Mouse (Mus musculus) kidney, postnatal 0 days (tissue): Measurements from ENCODE around the gene Cd1d1. TPM values are rescaled to one million over a fixed set of nuclear protein-coding genes. Genes with fewer than 3 reads are reported as not detected.

ENCODE experiments used
- ATAC-seq: fragments of 200-750 bp; cut with Nextera tagmentation; replicated peaks from 2 replicates; pipeline ENCODE4 v1.8.0; 2017; ENCODE audit warnings: low read depth, moderate number of reproducible peaks, moderate TSS enrichment, moderate library complexity; ENCODE audit not compliant: low FRiP score
- DNase-seq: peaks from one replicate; pipeline ENCODE4 v3.0.0-alpha.2; 2016; ENCODE audit warnings: low spot score
- H3K27ac ChIP-seq: fragments of 300-500 bp; sonication (generic); 2 replicates; pipeline ENCODE4 v1.5.1; 2014; ENCODE audit warnings: mild to moderate bottlenecking
- H3K27me3 ChIP-seq: fragments of 300-500 bp; sonication (generic); 2 replicates; pipeline ENCODE4 v1.6.1; 2014; ENCODE audit warnings: low read length, mixed read lengths; ENCODE audit not compliant: insufficient read depth
- H3K36me3 ChIP-seq: fragments of 300-500 bp; sonication (generic); 2 replicates; pipeline ENCODE4 v1.6.1; 2014; ENCODE audit warnings: low read length, mixed read lengths; ENCODE audit not compliant: insufficient read depth
- H3K4me1 ChIP-seq: fragments of 300-500 bp; sonication (generic); replicated peaks from 2 replicates; pipeline ENCODE4 v1.6.1; 2014; ENCODE audit warnings: antibody characterized with exemption, low read length, mixed read lengths; ENCODE audit not compliant: insufficient read depth
- H3K4me2 ChIP-seq: fragments of 300-500 bp; sonication (generic); 2 replicates; pipeline ENCODE4 v1.6.1; 2014; ENCODE audit warnings: mild to moderate bottlenecking, low read length, moderate library complexity, mixed read lengths
- H3K4me3 ChIP-seq: fragments of 300-500 bp; sonication (generic); replicated peaks from 2 replicates; pipeline ENCODE4 v1.5.1; 2014; ENCODE audit warnings: low read depth, low read length
- H3K9ac ChIP-seq: fragments of 300-500 bp; sonication (generic); 2 replicates; pipeline ENCODE4 v1.6.1; 2014; ENCODE audit warnings: low read depth, low read length
- H3K9me3 ChIP-seq: fragments of 300-500 bp; sonication (generic); replicated peaks from 2 replicates; pipeline ENCODE4 v1.6.1; 2016; ENCODE audit warnings: low read length, inconsistent platforms, mixed read lengths
- CTCF ChIP-seq: IDR thresholded peaks from 2 replicates; pipeline ENCODE4 v1.5.1; 2016; ENCODE audit warnings: antibody characterized with exemption, low read depth, mild to moderate bottlenecking, moderate library complexity
- WGBS: fragments of 180-500 bp; shearing (Covaris S2); extraction: QIAGEN DNeasy Blood & Tissue Kit; methylation state at CpG from one replicate; pipeline ENCODE4 v1.1.7; 2014; 5-methylcytosine and 5-hydroxymethylcytosine counted together
- polyA plus RNA-seq: library from polyadenylated mRNA; unstranded; fragments of >200 nt; fragmentation: Nextera tagmentation; extraction: Ambion mirVana; gene quantifications from 2 replicates; pipeline ENCODE4 v1.2.1, GENCODE M21; 2015

Cd1d1 gene
- polyA plus RNA-seq, result 15.0 and 16.3 TPM in 2 replicates

- no peak for ATAC-seq
- TF ChIP-seq CTCF, result no peak
- WGBS, result 24% methylated on average over 8 of the region's 8 CpGs
Observed at GRCm38 (mm10) chr3:86999415-86999740, at the start of gene Cd1d1. TSS of gene Cd1d1 (minus strand) at chr3:86999441.

GRCm38 (mm10) chr3:87047801-87048200 lies 48.6 kb upstream of the Cd1d1 start:
- no peaks in the 10 kb centered on the region for H3K4me1 ChIP-seq
- 90% methylated on average over 5 of the region's 5 CpGs for whole genome bisulfite sequencing
- no peaks in the 10 kb centered on the region for H3K27me3 ChIP-seq
- no peak overlapping the region for H3K4me2 ChIP-seq
- H3K9me3 ChIP-seq, result no peaks in the 10 kb centered on the region
- TF ChIP-seq CTCF, result no peak
- no peak overlapping the region for H3K4me3 ChIP-seq
- H3K36me3 ChIP-seq, result no peaks in the 10 kb centered on the region
- ATAC-seq (no peak), DNase-seq (no peak)
- no peak overlapping the region for H3K27ac ChIP-seq
- no peak overlapping the region for H3K9ac ChIP-seq

More at GRCm38 (mm10) chr3:86999415-86999740, at the start of gene Cd1d1:
- peak within 1 kb of the TSS; percentile 72 for H3K4me2 ChIP-seq
- H3K9ac ChIP-seq, result peak within 1 kb of the TSS; percentile 70
- H3K4me1 ChIP-seq, result no peaks in the 10 kb centered on the region
- no peaks in the 10 kb centered on the region for H3K27me3 ChIP-seq
- peak within 1 kb of the TSS; percentile 88 for H3K27ac ChIP-seq
- H3K9me3 ChIP-seq, result no peaks in the 10 kb centered on the region
- peak; percentile 6 for DNase-seq
- H3K4me3 ChIP-seq, result peak within 1 kb of the TSS; percentile 60
- no peaks in the 10 kb centered on the region for H3K36me3 ChIP-seq

- no peaks in the 10 kb centered on the region for H3K36me3 ChIP-seq
- no peak for TF ChIP-seq CTCF
- ATAC-seq, result no peak
- no peaks in the 10 kb centered on the region for H3K27me3 ChIP-seq
- H3K4me1 ChIP-seq, result no peaks in the 10 kb centered on the region
- no peaks in the 10 kb centered on the region for H3K9me3 ChIP-seq
- no peak overlapping the region for H3K4me2 ChIP-seq
- H3K27ac ChIP-seq, result no peak overlapping the region
- H3K9ac ChIP-seq, result no peak overlapping the region
- H3K4me3 ChIP-seq, result no peak overlapping the region
- no peak for DNase-seq
- 86% methylated on average over 2 of the region's 2 CpGs for WGBS
Observed at GRCm38 (mm10) chr3:87041733-87042132, 42.5 kb upstream of the Cd1d1 start.

- no peak for DNase-seq
- no peak overlapping the region for H3K4me3 ChIP-seq
- no peaks in the 10 kb centered on the region for H3K36me3 ChIP-seq
- no peak overlapping the region for H3K9ac ChIP-seq
- 86% methylated on average over 6 of the region's 6 CpGs for WGBS
- H3K9me3 ChIP-seq, result no peaks in the 10 kb centered on the region
- H3K4me2 ChIP-seq, result no peak overlapping the region
- TF ChIP-seq CTCF, result no peak
- H3K27me3 ChIP-seq, result no peaks in the 10 kb centered on the region
- H3K4me1 ChIP-seq, result no peaks in the 10 kb centered on the region
- H3K27ac ChIP-seq, result no peak overlapping the region
- ATAC-seq, result no peak
Observed at GRCm38 (mm10) chr3:87038500-87038899, 39.3 kb upstream of the Cd1d1 start.

- no peak overlapping the region for H3K27ac ChIP-seq
- no peak overlapping the region for H3K4me2 ChIP-seq
- no peaks in the 10 kb centered on the region for H3K9me3 ChIP-seq
- DNase-seq, result no peak
- 94% methylated on average over 3 of the region's 4 CpGs for WGBS
- H3K4me1 ChIP-seq, result no peaks in the 10 kb centered on the region
- no peak overlapping the region for H3K4me3 ChIP-seq
- H3K27me3 ChIP-seq, result no peaks in the 10 kb centered on the region
- TF ChIP-seq CTCF, result no peak
- no peak overlapping the region for H3K9ac ChIP-seq
- ATAC-seq, result no peak
- H3K36me3 ChIP-seq, result no peaks in the 10 kb centered on the region
Observed at GRCm38 (mm10) chr3:87034061-87034460, 34.8 kb upstream of the Cd1d1 start.

GRCm38 (mm10) chr3:87033357-87033756 lies 34.1 kb upstream of the Cd1d1 start:
- Histone ChIP-seq H3K4me3 (no peak overlapping the region), H3K4me2 (no peak overlapping the region), H3K9me3 (no peaks in the 10 kb centered on the region), H3K27ac (no peak overlapping the region), H3K4me1 (no peaks in the 10 kb centered on the region), H3K27me3 (no peaks in the 10 kb centered on the region), H3K9ac (no peak overlapping the region), H3K36me3 (no peaks in the 10 kb centered on the region)
- TF ChIP-seq CTCF, result peak; percentile 95
- WGBS, result 14% methylated on average over 8 of the region's 8 CpGs
- DNase-seq, result peak; percentile 88
- no peak; the same call in 1 of the 2 replicates for ATAC-seq

- no peak overlapping the region for H3K9ac ChIP-seq
- peak; percentile 91 for TF ChIP-seq CTCF
- no peaks in the 10 kb centered on the region for H3K36me3 ChIP-seq
- H3K4me2 ChIP-seq, result no peak overlapping the region
- DNase-seq, result peak; percentile 70
- no peak for ATAC-seq
- H3K4me3 ChIP-seq, result no peak overlapping the region
- no peaks in the 10 kb centered on the region for H3K27me3 ChIP-seq
- no peak overlapping the region for H3K27ac ChIP-seq
- H3K9me3 ChIP-seq, result no peaks in the 10 kb centered on the region
- H3K4me1 ChIP-seq, result no peaks in the 10 kb centered on the region
- 17% methylated on average over 6 of the region's 6 CpGs for WGBS
Observed at GRCm38 (mm10) chr3:87030855-87031254, 31.6 kb upstream of the Cd1d1 start.
